Mouse (Mus musculus): Measurements from ENCODE around the gene Ghitm. TPM values are rescaled to one million over a fixed set of nuclear protein-coding genes. Genes with fewer than 3 reads are reported as not detected.

Gene Ghitm
- polyA plus RNA-seq, 1 experiment: 396 TPM

- no peaks in the 10 kb centered on the region for H3K79me2 ChIP-seq (ENCODE audit: control insufficient read depth, insufficient read depth)
- H3K27me3 ChIP-seq (ENCODE audit: control insufficient read depth, insufficient read depth, insufficient read length): peaks cover 37% of the 10 kb centered on the region
- H3ac ChIP-seq (ENCODE audit: control insufficient read depth, insufficient read length): no peak within 1 kb of the TSS
- TF ChIP-seq E2F4 (IDR thresholded peaks at IDR 0.05; ENCODE audit: insufficient read depth) (no peak), REST (IDR thresholded peaks at IDR 0.05; ENCODE audit: insufficient read depth, insufficient read length) (no peak), POLR2AphosphoS2 (IDR thresholded peaks at IDR 0.05; ENCODE audit: insufficient read length, low read depth) (no peak), TCF12 (IDR thresholded peaks at IDR 0.05; ENCODE audit: insufficient read depth, poor library complexity, severe bottlenecking) (no peak), POLR2A (IDR thresholded peaks at IDR 0.05; ENCODE audit: insufficient read length, low read depth) (no peak), MAX (IDR thresholded peaks at IDR 0.05; ENCODE audit: low read depth) (no peak), TCF3 (IDR thresholded peaks at IDR 0.05; ENCODE audit: insufficient read length, low read depth) (no peak), CEBPB (IDR thresholded peaks at IDR 0.05; ENCODE audit: insufficient read depth, poor library complexity, severe bottlenecking) (no peak), MYOD1 (IDR thresholded peaks at IDR 0.05; ENCODE audit: control insufficient read depth in 1 of 3, insufficient read length in 2 of 3, low read depth in 2 of 3) (no peak), USF1 (IDR thresholded peaks at IDR 0.05; ENCODE audit: low read depth) (no peak), SRF (IDR thresholded peaks at IDR 0.05; ENCODE audit: control insufficient read depth, insufficient read length, low read depth) (no peak)
- no peaks in the 10 kb centered on the region for H3K36me3 ChIP-seq (ENCODE audit: control insufficient read depth, insufficient read depth)
- H3K4me2 ChIP-seq (ENCODE audit: low read depth): peak within 1 kb of the TSS; percentile 58
- H3K4me3 ChIP-seq: no peak within 1 kb of the TSS
Measured at GRCm38 (mm10) chr14:37097956-37098530, 37.0 kb downstream of the Ghitm start, which contains the start of gene Cdhr1. TSS of gene Cdhr1 (minus strand) at chr14:37098347.

DNA sequence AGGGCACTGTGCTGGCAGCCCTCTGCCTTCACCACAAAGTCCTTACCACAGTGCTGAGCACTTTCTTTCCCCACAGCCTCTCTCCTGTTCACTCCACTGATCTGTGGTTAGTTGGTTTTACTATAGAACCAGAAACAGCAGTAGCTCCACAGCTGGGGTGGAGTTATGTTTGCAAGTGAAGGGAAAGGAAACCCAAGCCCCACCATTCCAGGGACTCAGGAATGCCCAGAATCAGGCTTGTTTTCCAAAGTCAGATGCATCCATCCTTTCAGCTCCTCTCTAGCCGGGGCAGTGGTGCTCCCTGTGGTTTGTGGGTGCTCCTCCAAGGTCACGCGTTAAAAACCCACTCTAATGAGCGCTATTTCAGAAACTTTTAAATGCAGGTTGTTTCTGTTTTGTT is 39.5 kb downstream of the Ghitm start:
- TF ChIP-seq MAX (IDR thresholded peaks at IDR 0.05; ENCODE audit: low read depth): no peak
- no peak for TF ChIP-seq MYOG (IDR thresholded peaks at IDR 0.05; ENCODE audit: control insufficient read depth in 1 of 3, insufficient read depth in 1 of 3, insufficient read length in 2 of 3, low read depth in 2 of 3)
- no peak for TF ChIP-seq MYOD1 (IDR thresholded peaks at IDR 0.05; ENCODE audit: control insufficient read depth in 1 of 3, insufficient read length in 2 of 3, low read depth in 2 of 3)
- no peak for TF ChIP-seq CEBPB (IDR thresholded peaks at IDR 0.05; ENCODE audit: insufficient read depth, poor library complexity, severe bottlenecking)
- no peak for TF ChIP-seq TCF3 (IDR thresholded peaks at IDR 0.05; ENCODE audit: insufficient read length, low read depth)
- no peak for TF ChIP-seq SRF (IDR thresholded peaks at IDR 0.05; ENCODE audit: control insufficient read depth, insufficient read length, low read depth)
- TF ChIP-seq REST (IDR thresholded peaks at IDR 0.05; ENCODE audit: insufficient read depth, insufficient read length): no peak
- TF ChIP-seq POLR2A (IDR thresholded peaks at IDR 0.05; ENCODE audit: insufficient read length, low read depth): no peak
- TF ChIP-seq POLR2AphosphoS2 (IDR thresholded peaks at IDR 0.05; ENCODE audit: insufficient read length, low read depth): no peak
- TF ChIP-seq TCF12 (IDR thresholded peaks at IDR 0.05; ENCODE audit: insufficient read depth, poor library complexity, severe bottlenecking): no peak
- no peak for TF ChIP-seq E2F4 (IDR thresholded peaks at IDR 0.05; ENCODE audit: insufficient read depth)
- TF ChIP-seq USF1 (IDR thresholded peaks at IDR 0.05; ENCODE audit: low read depth): no peak

GRCm38 (mm10) chr14:37094436-37094835 is 40.6 kb downstream of the Ghitm start:
- no peak overlapping the region for H3K4me2 ChIP-seq (ENCODE audit: low read depth)
- H3K27me3 ChIP-seq (ENCODE audit: control insufficient read depth, insufficient read depth, insufficient read length): peaks cover 37% of the 10 kb centered on the region
- TF ChIP-seq MYOG (IDR thresholded peaks at IDR 0.05; ENCODE audit: control insufficient read depth in 1 of 3, insufficient read depth in 1 of 3, insufficient read length in 2 of 3, low read depth in 2 of 3) (no peak), POLR2A (IDR thresholded peaks at IDR 0.05; ENCODE audit: insufficient read length, low read depth) (no peak), POLR2AphosphoS2 (IDR thresholded peaks at IDR 0.05; ENCODE audit: insufficient read length, low read depth) (no peak), MYOD1 (IDR thresholded peaks at IDR 0.05; ENCODE audit: control insufficient read depth in 1 of 3, insufficient read length in 2 of 3, low read depth in 2 of 3) (no peak), SRF (IDR thresholded peaks at IDR 0.05; ENCODE audit: control insufficient read depth, insufficient read length, low read depth) (no peak), MAX (IDR thresholded peaks at IDR 0.05; ENCODE audit: low read depth) (no peak), TCF3 (IDR thresholded peaks at IDR 0.05; ENCODE audit: insufficient read length, low read depth) (no peak), CEBPB (IDR thresholded peaks at IDR 0.05; ENCODE audit: insufficient read depth, poor library complexity, severe bottlenecking) (no peak), USF1 (IDR thresholded peaks at IDR 0.05; ENCODE audit: low read depth) (no peak), REST (IDR thresholded peaks at IDR 0.05; ENCODE audit: insufficient read depth, insufficient read length) (no peak), E2F4 (IDR thresholded peaks at IDR 0.05; ENCODE audit: insufficient read depth) (no peak), TCF12 (IDR thresholded peaks at IDR 0.05; ENCODE audit: insufficient read depth, poor library complexity, severe bottlenecking) (no peak)
- no peaks in the 10 kb centered on the region for H3K79me2 ChIP-seq (ENCODE audit: control insufficient read depth, insufficient read depth)
- H3K36me3 ChIP-seq (ENCODE audit: control insufficient read depth, insufficient read depth): no peaks in the 10 kb centered on the region
- H3K4me3 ChIP-seq: no peak overlapping the region
- no peak overlapping the region for H3ac ChIP-seq (ENCODE audit: control insufficient read depth, insufficient read length)

More for the DNA sequence above, 39.5 kb downstream of the Ghitm start:
- Histone ChIP-seq H3ac (ENCODE audit: control insufficient read depth, insufficient read length) (no peak overlapping the region), H3K4me2 (ENCODE audit: low read depth) (no peak overlapping the region), H3K27me3 (ENCODE audit: control insufficient read depth, insufficient read depth, insufficient read length) (peaks cover 37% of the 10 kb centered on the region), H3K79me2 (ENCODE audit: control insufficient read depth, insufficient read depth) (no peaks in the 10 kb centered on the region), H3K4me3 (no peak overlapping the region), H3K36me3 (ENCODE audit: control insufficient read depth, insufficient read depth) (no peaks in the 10 kb centered on the region)

DNA sequence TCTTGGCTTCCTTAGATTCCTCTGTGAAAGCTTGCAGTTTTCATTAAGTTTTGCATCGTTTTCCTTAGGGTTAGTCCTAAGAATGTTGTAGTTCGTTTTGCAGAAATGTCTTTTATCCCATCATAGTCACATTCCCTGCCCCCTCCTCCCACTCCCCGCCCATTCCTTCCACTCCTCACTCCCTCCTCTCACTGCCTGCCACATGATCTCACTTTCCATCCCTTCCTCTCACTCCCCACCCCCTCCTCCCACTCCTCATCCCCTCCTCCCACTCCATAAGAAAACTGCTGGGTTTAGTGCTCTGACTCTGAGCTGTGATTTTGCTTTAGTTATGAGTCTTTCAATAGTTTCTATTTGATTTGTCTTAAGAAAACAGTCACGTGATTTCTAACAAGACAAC is 51.3 kb downstream of the Ghitm start:
- Histone ChIP-seq H3ac (ENCODE audit: control insufficient read depth, insufficient read length) (no peak overlapping the region), H3K27me3 (ENCODE audit: control insufficient read depth, insufficient read depth, insufficient read length) (peaks cover under 1% of the 10 kb centered on the region), H3K36me3 (ENCODE audit: control insufficient read depth, insufficient read depth) (no peaks in the 10 kb centered on the region), H3K4me3 (no peak overlapping the region), H3K4me2 (ENCODE audit: low read depth) (no peak overlapping the region), H3K79me2 (ENCODE audit: control insufficient read depth, insufficient read depth) (no peaks in the 10 kb centered on the region)
- TF ChIP-seq POLR2AphosphoS2 (IDR thresholded peaks at IDR 0.05; ENCODE audit: insufficient read length, low read depth) (no peak), USF1 (IDR thresholded peaks at IDR 0.05; ENCODE audit: low read depth) (peak; percentile 5)

- no peak overlapping the region for H3K4me3 ChIP-seq
- no peaks in the 10 kb centered on the region for H3K27me3 ChIP-seq (ENCODE audit: control insufficient read depth, insufficient read depth, insufficient read length)
- H3ac ChIP-seq (ENCODE audit: control insufficient read depth, insufficient read length): no peak overlapping the region
- no peaks in the 10 kb centered on the region for H3K79me2 ChIP-seq (ENCODE audit: control insufficient read depth, insufficient read depth)
- H3K36me3 ChIP-seq (ENCODE audit: control insufficient read depth, insufficient read depth): no peaks in the 10 kb centered on the region
- H3K4me2 ChIP-seq (ENCODE audit: low read depth): no peak overlapping the region
- TF ChIP-seq CEBPB (IDR thresholded peaks at IDR 0.05; ENCODE audit: insufficient read depth, poor library complexity, severe bottlenecking): no peak
- TF ChIP-seq TCF3 (IDR thresholded peaks at IDR 0.05; ENCODE audit: insufficient read length, low read depth): no peak
- TF ChIP-seq TCF12 (IDR thresholded peaks at IDR 0.05; ENCODE audit: insufficient read depth, poor library complexity, severe bottlenecking): no peak
- no peak for TF ChIP-seq MYOD1 (IDR thresholded peaks at IDR 0.05; ENCODE audit: control insufficient read depth in 1 of 3, insufficient read length in 2 of 3, low read depth in 2 of 3)
- no peak for TF ChIP-seq USF1 (IDR thresholded peaks at IDR 0.05; ENCODE audit: low read depth)
- TF ChIP-seq POLR2AphosphoS2 (IDR thresholded peaks at IDR 0.05; ENCODE audit: insufficient read length, low read depth): no peak
- TF ChIP-seq MYOG (IDR thresholded peaks at IDR 0.05; ENCODE audit: control insufficient read depth in 1 of 3, insufficient read depth in 1 of 3, insufficient read length in 2 of 3, low read depth in 2 of 3): no peak
- no peak for TF ChIP-seq SRF (IDR thresholded peaks at IDR 0.05; ENCODE audit: control insufficient read depth, insufficient read length, low read depth)
- no peak for TF ChIP-seq POLR2A (IDR thresholded peaks at IDR 0.05; ENCODE audit: insufficient read length, low read depth)
- no peak for TF ChIP-seq E2F4 (IDR thresholded peaks at IDR 0.05; ENCODE audit: insufficient read depth)
Measured at GRCm38 (mm10) chr14:37080724-37081123, 54.3 kb downstream of the Ghitm start.

Data from myocyte (in vitro differentiated cells).